Comparison of ENCODE assay signal across 12 mouse cellular contexts in the genomic region with DNA sequence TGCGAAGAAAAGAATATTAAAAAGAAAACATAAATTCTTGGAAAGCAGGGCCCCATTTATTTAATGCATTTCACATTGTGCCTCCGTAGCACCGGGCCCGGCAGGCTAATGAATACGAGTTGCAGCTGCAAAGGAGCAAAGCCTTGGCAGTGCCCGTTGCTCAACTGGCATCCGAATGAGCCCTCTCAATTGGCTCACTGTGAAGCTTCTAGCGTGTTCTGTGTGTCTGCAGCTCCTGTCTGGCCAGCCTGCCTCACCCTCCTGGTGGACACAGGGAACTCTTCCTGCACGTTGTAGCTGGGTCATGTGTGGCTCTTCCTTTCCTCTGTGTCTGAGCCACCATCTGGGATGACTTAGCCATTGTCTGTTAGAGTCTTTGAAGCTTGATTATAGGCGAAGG.
A peak's percentile ranks its signal among the peaks of the same experiment; 100 is the strongest.
DNase-seq lines count a peak whose midpoint lies in the region; ATAC-seq lines count a peak whose summit lies in the region.
"Had no signal": no experiment of that assay in that cellular context is flagged by ENCODE, and none has a peak within 500 bp of the region (broad histone marks: within the 10 kb centered on the region; RNA-seq: fewer than 3 reads in every experiment).

No protein-coding gene starts in this region.

- WGBS in forebrain, embryonic 15.5 days = 54% methylated on average over 10 of the region's 10 CpGs
- 77% methylated on average over 10 of the region's 10 CpGs for WGBS in forebrain, embryonic 11.5 days

- H3K4me1 ChIP-seq in forebrain, embryonic 15.5 days = no peaks in the 10 kb centered on the region
- no peaks in the 10 kb centered on the region for H3K4me1 ChIP-seq in forebrain, embryonic 11.5 days (replicated peaks; ENCODE audit: control insufficient read depth, insufficient read depth, low read length)
- H3K4me1 ChIP-seq: heart, embryonic 12.5 days; stomach, embryonic 15.5 days had no signal

- no peak for DNase-seq in forebrain, embryonic 11.5 days (ENCODE audit: low spot score)
- peak; percentile 10 for DNase-seq in retina, postnatal 1 day
- DNase-seq in retina, embryonic 14.5 days (ENCODE audit: low spot score) = no peak
- DNase-seq in layer of hippocampus, adult 9-11 months = peak; percentile 14
- no peak for DNase-seq in adrenal gland, postnatal 36 days
- no peak for DNase-seq in lung, postnatal 25 days (ENCODE audit: low spot score)
- no peak for DNase-seq in kidney, adult 8-10 months
- DNase-seq: cerebellum, adult 11-12 months; lung, embryonic 14.5 days had no signal

- H3K9me3 ChIP-seq in forebrain, embryonic 15.5 days = no peaks in the 10 kb centered on the region
- no peaks in the 10 kb centered on the region for H3K9me3 ChIP-seq in forebrain, embryonic 11.5 days (ENCODE audit: control insufficient read depth, low read length)
- H3K9me3 ChIP-seq: heart, embryonic 12.5 days; stomach, embryonic 15.5 days had no signal

- H3K4me3 ChIP-seq in forebrain, embryonic 15.5 days = no peak overlapping the region
- H3K4me3 ChIP-seq in forebrain, embryonic 11.5 days (ENCODE audit: low read depth, low read length) = no peak overlapping the region
- H3K4me3 ChIP-seq: heart, embryonic 12.5 days; stomach, embryonic 15.5 days had no signal

- no peak overlapping the region for H3K4me2 ChIP-seq in forebrain, embryonic 15.5 days (replicated peaks)
- H3K4me2 ChIP-seq in forebrain, embryonic 11.5 days (ENCODE audit: low read depth, low read length, severe bottlenecking) = no peak overlapping the region
- H3K4me2 ChIP-seq: heart, embryonic 12.5 days; lung, embryonic 14.5 days; stomach, embryonic 15.5 days had no signal

- no peaks in the 10 kb centered on the region for H3K36me3 ChIP-seq in forebrain, embryonic 15.5 days
- no peaks in the 10 kb centered on the region for H3K36me3 ChIP-seq in forebrain, embryonic 11.5 days (ENCODE audit: control insufficient read depth, insufficient read depth, low read length)
- H3K36me3 ChIP-seq: heart, embryonic 12.5 days; stomach, embryonic 15.5 days had no signal

- peak; percentile 64; the same call in 1 of the 2 replicates for ATAC-seq in forebrain, embryonic 15.5 days (replicated peaks)
- no peak for ATAC-seq in forebrain, embryonic 11.5 days (replicated peaks; ENCODE audit: low FRiP score)

- no peaks in the 10 kb centered on the region for H3K27me3 ChIP-seq in forebrain, embryonic 15.5 days
- H3K27me3 ChIP-seq in forebrain, embryonic 11.5 days (ENCODE audit: control insufficient read depth, insufficient read depth, low read length) = no peaks in the 10 kb centered on the region
- H3K27me3 ChIP-seq: heart, embryonic 12.5 days; stomach, embryonic 15.5 days had no signal

- H3K9ac ChIP-seq in forebrain, embryonic 15.5 days (replicated peaks) = no peak overlapping the region
- no peak overlapping the region for H3K9ac ChIP-seq in forebrain, embryonic 11.5 days (ENCODE audit: low read length)
- H3K9ac ChIP-seq: heart, embryonic 12.5 days; lung, embryonic 14.5 days; stomach, embryonic 15.5 days had no signal

- no peak overlapping the region for H3K27ac ChIP-seq in forebrain, embryonic 15.5 days (replicated peaks)
- no peak overlapping the region for H3K27ac ChIP-seq in forebrain, embryonic 11.5 days (ENCODE audit: low read depth, low read length)
- H3K27ac ChIP-seq: stomach, embryonic 15.5 days had no signal

Comparison
In these comparisons a context has a peak if more than half of its experiments do, and no peak if none do; other contexts are left out.
1. DNase-seq: peak in retina, postnatal 1 day (single experiment) and layer of hippocampus, adult 9-11 months (single experiment); none in forebrain, embryonic 11.5 days (single experiment), retina, embryonic 14.5 days (single experiment), adrenal gland, postnatal 36 days (0 of 2), lung, postnatal 25 days (single experiment) and kidney, adult 8-10 months (0 of 2).